Mouse (Mus musculus): ENCODE measurements around the gene Serpinb1a.

DNA sequence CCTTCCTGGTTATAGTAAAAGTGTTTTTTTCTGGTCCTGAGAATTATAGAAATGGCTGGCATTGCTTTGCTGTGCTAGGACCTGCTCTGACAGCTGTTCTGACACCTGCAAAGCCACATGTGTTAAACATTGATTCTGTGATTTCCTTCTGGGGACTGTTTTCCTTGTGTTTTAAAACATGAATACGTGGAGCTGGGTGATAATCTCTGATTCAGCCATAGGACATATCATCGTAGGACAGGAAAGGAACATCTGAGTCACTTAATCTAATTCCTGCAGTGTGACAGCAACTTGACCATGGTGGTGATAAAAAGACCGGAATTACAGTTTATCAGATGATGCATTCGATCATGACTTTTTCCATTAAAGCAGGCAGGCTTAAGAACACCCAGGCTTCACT, 22.1 kb downstream of the Serpinb1a start:
- TF ChIP-seq EP300 (IDR thresholded peaks at IDR 0.05; ENCODE audit: low read depth) (no peak; the same call in 1 of the 2 replicates), CTCF (IDR thresholded peaks at IDR 0.05; ENCODE audit: low read depth) (no peak)
